Mouse (Mus musculus) megakaryocyte, embryonic 14.5 days (primary cell): Measurements from ENCODE around the gene Notch1.

ENCODE experiments used
- FLI1 ChIP-seq: IDR thresholded peaks from 2 replicates; pipeline ENCODE4 v1.6.1; 2012; ENCODE audit warnings: low read length, inconsistent platforms, mixed read lengths
- GATA1 ChIP-seq: IDR thresholded peaks from 3 replicates; pipeline ENCODE4 v1.6.1; 2012; ENCODE audit warnings: mixed read lengths, low read length, inconsistent platforms, borderline replicate concordance

DNA sequence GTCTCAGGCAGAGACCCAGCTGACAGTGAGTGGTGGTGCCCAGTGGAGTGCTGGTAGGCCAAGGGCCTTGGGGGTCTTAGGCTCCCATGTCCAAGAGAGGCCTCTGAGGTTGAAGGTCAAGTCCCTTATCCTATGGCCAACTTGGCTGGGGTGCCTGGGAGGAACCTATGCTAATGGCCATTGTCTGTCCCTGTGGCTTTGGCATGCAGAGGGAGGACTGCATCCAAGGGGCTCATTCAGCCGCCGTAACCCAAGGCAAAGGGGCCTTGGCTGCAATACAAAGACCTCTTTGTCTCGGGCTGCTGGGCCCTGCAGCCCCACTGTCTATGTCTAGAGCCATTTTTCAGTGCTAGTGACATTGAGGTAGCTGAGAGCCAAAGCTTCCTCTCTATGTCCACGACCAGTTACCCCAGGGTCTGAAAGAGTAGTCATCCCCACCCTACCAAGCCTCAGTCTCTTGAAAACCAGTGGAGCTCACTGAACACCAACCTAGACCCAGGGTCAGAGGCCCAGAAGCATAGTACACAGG, 19.1 kb upstream of the Notch1 start:
- TF ChIP-seq GATA1 (no peak), FLI1 (no peak)
